Mouse (Mus musculus): ENCODE results near the gene Nmrk2. TPM values are rescaled to one million over a fixed set of nuclear protein-coding genes. Genes with fewer than 3 reads are reported as not detected.

Nmrk2 gene
- polyA plus RNA-seq, 1 experiment: 0.59 TPM

DNA sequence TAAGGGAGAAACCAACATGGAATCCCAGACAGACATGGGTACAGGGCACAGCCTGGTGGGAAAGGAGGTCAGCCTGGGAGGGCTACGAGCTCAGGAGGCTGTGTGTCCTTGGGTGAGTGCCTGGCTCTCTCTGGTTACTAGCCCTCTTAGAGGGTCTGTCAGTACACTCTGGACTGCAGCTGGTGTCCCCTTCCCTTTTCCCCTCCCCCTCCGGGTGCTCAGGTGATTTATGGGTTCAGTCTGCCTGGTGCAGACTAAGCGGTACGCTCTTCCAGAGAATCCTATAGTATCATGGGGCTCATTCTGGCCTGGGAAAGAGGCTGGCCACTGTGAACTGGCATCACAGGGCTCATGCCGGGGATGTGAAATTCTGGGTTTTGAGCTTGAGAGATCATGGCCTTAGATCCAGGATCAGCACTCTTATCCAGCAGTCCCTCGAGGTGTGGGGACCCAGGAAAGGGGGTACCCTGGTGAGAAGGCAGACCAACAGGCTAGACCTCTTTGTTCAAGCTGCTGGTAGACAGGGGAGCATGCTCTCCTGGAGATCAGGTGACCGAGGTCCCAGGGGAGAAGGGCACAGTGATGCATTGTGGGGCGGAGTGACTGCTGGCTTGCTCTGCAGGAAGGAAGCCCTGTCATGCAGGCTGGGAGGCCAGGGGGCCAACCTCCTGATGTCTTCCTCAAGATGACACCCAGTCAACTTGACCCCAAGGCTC lies 40.1 kb downstream of the Nmrk2 start:
- no peak overlapping the region for H3K4me3 ChIP-seq (replicated peaks; ENCODE audit: extremely low read depth, low read depth, low read length)
- DNase-seq: no peak
- WGBS: 72% methylated on average over 8 of the region's 8 CpGs
- TF ChIP-seq CTCF (IDR thresholded peaks at IDR 0.05; ENCODE audit: insufficient read depth, low read length) (no peak), POLR2A (IDR thresholded peaks at IDR 0.05; ENCODE audit: borderline replicate concordance, extremely low read depth, low read depth, low read length) (no peak)
- H3K4me1 ChIP-seq (ENCODE audit: control insufficient read depth, insufficient read depth, low read length): peaks cover 11% of the 10 kb centered on the region

DNA sequence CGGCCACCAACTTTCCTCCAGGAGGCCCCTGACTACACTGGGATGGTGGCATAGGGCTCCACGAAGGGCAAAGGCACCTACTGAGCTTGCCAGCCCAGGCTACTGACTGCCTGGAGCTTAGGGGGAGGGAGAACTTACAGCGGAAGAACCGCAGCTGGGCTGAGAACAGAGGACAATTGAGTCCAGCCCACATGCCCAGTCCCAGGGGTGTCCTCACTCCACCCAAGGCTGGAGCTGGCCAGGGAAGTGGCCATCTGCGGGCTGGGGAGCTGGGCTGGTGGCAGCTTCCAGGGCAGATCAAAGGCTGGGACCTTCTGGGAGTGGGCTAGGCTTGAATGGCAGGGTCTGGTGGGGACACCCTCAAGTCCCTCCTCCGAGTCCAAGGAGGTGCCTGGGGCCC lies 47.1 kb downstream of the Nmrk2 start:
- 76% methylated on average over 6 of the region's 6 CpGs for whole genome bisulfite sequencing
- no peaks in the 10 kb centered on the region for H3K4me1 ChIP-seq (ENCODE audit: control insufficient read depth, insufficient read depth, low read length)
- H3K4me3 ChIP-seq (replicated peaks; ENCODE audit: extremely low read depth, low read depth, low read length): no peak overlapping the region
- TF ChIP-seq POLR2A (IDR thresholded peaks at IDR 0.05; ENCODE audit: borderline replicate concordance, extremely low read depth, low read depth, low read length): no peak
- no peak for TF ChIP-seq CTCF (IDR thresholded peaks at IDR 0.05; ENCODE audit: insufficient read depth, low read length)
- no peak for DNase-seq

DNA sequence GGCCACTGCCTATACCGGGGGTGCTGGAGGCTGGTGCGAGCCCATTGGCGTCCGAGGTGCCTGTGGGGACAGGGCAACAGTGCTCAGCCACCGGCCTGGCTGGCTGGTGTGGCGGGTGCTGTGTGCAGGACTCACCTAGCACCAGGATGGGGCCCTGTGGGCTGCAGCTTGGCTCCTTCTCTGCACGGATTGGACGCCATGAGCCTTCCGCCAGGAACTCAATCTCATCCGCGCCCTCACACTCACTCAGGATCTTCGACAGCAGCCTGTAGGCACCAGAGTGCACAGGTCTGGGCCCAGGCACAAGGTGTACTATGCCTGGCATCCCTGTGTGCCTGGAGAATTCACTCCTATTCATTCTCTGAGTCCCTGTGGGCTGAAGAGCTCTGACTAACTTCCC lies 47.5 kb downstream of the Nmrk2 start:
- no peak for DNase-seq
- WGBS: 90% methylated on average over 12 of the region's 12 CpGs
- TF ChIP-seq CTCF (IDR thresholded peaks at IDR 0.05; ENCODE audit: insufficient read depth, low read length) (no peak), POLR2A (IDR thresholded peaks at IDR 0.05; ENCODE audit: borderline replicate concordance, extremely low read depth, low read depth, low read length) (no peak)

GRCm38 (mm10) chr10:81152609-81153008 lies 49.2 kb downstream of the Nmrk2 start:
- no peak for DNase-seq
- H3K4me3 ChIP-seq (replicated peaks; ENCODE audit: extremely low read depth, low read depth, low read length): no peak overlapping the region
- TF ChIP-seq POLR2A (IDR thresholded peaks at IDR 0.05; ENCODE audit: borderline replicate concordance, extremely low read depth, low read depth, low read length): no peak
- no peak for TF ChIP-seq CTCF (IDR thresholded peaks at IDR 0.05; ENCODE audit: insufficient read depth, low read length)
- 61% methylated on average over 12 of the region's 12 CpGs for WGBS
- H3K4me1 ChIP-seq (ENCODE audit: control insufficient read depth, insufficient read depth, low read length): no peaks in the 10 kb centered on the region

More for the DNA sequence above, 47.5 kb downstream of the Nmrk2 start:
- H3K4me3 ChIP-seq (replicated peaks; ENCODE audit: extremely low read depth, low read depth, low read length): no peak overlapping the region
- H3K4me1 ChIP-seq (ENCODE audit: control insufficient read depth, insufficient read depth, low read length): no peaks in the 10 kb centered on the region

GRCm38 (mm10) chr10:81151261-81151660 lies 50.6 kb downstream of the Nmrk2 start:
- Histone ChIP-seq H3K4me3 (replicated peaks; ENCODE audit: extremely low read depth, low read depth, low read length) (no peak overlapping the region), H3K4me1 (ENCODE audit: control insufficient read depth, insufficient read depth, low read length) (peaks cover 2% of the 10 kb centered on the region; the same call in 1 of the 2 replicates)
- 65% methylated on average over 6 of the region's 6 CpGs for WGBS
- no peak for DNase-seq
- TF ChIP-seq POLR2A (IDR thresholded peaks at IDR 0.05; ENCODE audit: borderline replicate concordance, extremely low read depth, low read depth, low read length) (no peak), CTCF (IDR thresholded peaks at IDR 0.05; ENCODE audit: insufficient read depth, low read length) (no peak)

Other genes starting within 250 kb of the Nmrk2 start
- gene Gng7, start 187.1 kb downstream of the Nmrk2 start, polyA plus RNA-seq (2012; rRNA removed): 2.6 and 3.0 TPM in 2 replicates
- 0.03 TPM in 1 of 2 replicates, not detected in the other for gene Diras1, start 176.4 kb downstream of the Nmrk2 start, polyA plus RNA-seq (2012; rRNA removed)
- 44.2 and 46.9 TPM in 2 replicates for gene Slc39a3, start 164.6 kb downstream of the Nmrk2 start, polyA plus RNA-seq (2012; rRNA removed)
- 182 and 183 TPM in 2 replicates for gene Sgta, start 141.9 kb downstream of the Nmrk2 start, polyA plus RNA-seq (2012; rRNA removed)
- gene Thop1, start 132.0 kb downstream of the Nmrk2 start, polyA plus RNA-seq (2012; rRNA removed): 31.7 and 59.6 TPM in 2 replicates
- 0.15 and 0.47 TPM in 2 replicates for gene Creb3l3, start 103.2 kb downstream of the Nmrk2 start, polyA plus RNA-seq (2012; rRNA removed)
- 147 and 176 TPM in 2 replicates for gene Map2k2, start 96.1 kb downstream of the Nmrk2 start, polyA plus RNA-seq (2012; rRNA removed)
- 66.7 and 83.6 TPM in 2 replicates for gene Zbtb7a, start 66.8 kb downstream of the Nmrk2 start, polyA plus RNA-seq (2012; rRNA removed)
- 33.0 and 40.0 TPM in 2 replicates for gene Pias4, start 34.1 kb downstream of the Nmrk2 start, polyA plus RNA-seq (2012; rRNA removed)
- gene Eef2, start 25.4 kb downstream of the Nmrk2 start, polyA plus RNA-seq (2012; rRNA removed): 1,377 and 1,420 TPM in 2 replicates
- gene Dapk3, start 19.0 kb downstream of the Nmrk2 start, polyA plus RNA-seq (2012; rRNA removed): 70.4 and 73.5 TPM in 2 replicates
- gene 4930442H23Rik, start 18.2 kb downstream of the Nmrk2 start, polyA plus RNA-seq (2012; rRNA removed): not detected in 2 replicates
- gene Atcay, start 28.8 kb upstream of the Nmrk2 start, polyA plus RNA-seq (2012; rRNA removed): 0.08 and 0.20 TPM in 2 replicates
- gene Zfr2, start 31.1 kb upstream of the Nmrk2 start, polyA plus RNA-seq (2012; rRNA removed): 8.9 and 10.0 TPM in 2 replicates
- 2.7 and 3.3 TPM in 2 replicates for gene Matk, start 50.9 kb upstream of the Nmrk2 start, polyA plus RNA-seq (2012; rRNA removed)
- gene Mrpl54, start 64.9 kb upstream of the Nmrk2 start, polyA plus RNA-seq (2012; rRNA removed): 60.1 and 87.9 TPM in 2 replicates
- 86.4 and 104 TPM in 2 replicates for gene Apba3, start 64.9 kb upstream of the Nmrk2 start, polyA plus RNA-seq (2012; rRNA removed)
- 27.6 and 27.7 TPM in 2 replicates for gene Tjp3, start 89.5 kb upstream of the Nmrk2 start, polyA plus RNA-seq (2012; rRNA removed)
- 103 and 104 TPM in 2 replicates for gene Pip5k1c, start 90.9 kb upstream of the Nmrk2 start, polyA plus RNA-seq (2012; rRNA removed)
- 30.5 and 36.7 TPM in 2 replicates for gene Cactin, start 119.1 kb upstream of the Nmrk2 start, polyA plus RNA-seq (2012; rRNA removed)
- gene Tbxa2r, start 126.7 kb upstream of the Nmrk2 start, polyA plus RNA-seq (2012; rRNA removed): 39.9 and 44.0 TPM in 2 replicates
- 10.3 and 11.2 TPM in 2 replicates for gene Gipc3, start 141.2 kb upstream of the Nmrk2 start, polyA plus RNA-seq (2012; rRNA removed)
- gene Hmg20b, start 148.4 kb upstream of the Nmrk2 start, polyA plus RNA-seq (2012; rRNA removed): 106 and 134 TPM in 2 replicates
- 33.3 and 39.9 TPM in 2 replicates for gene Mfsd12, start 155.4 kb upstream of the Nmrk2 start, polyA plus RNA-seq (2012; rRNA removed)
- gene 4930404N11Rik, start 163.8 kb upstream of the Nmrk2 start, polyA plus RNA-seq (2012; rRNA removed): 21.9 and 25.8 TPM in 2 replicates
- gene Fzr1, start 176.5 kb upstream of the Nmrk2 start, polyA plus RNA-seq (2012; rRNA removed): 59.3 and 61.8 TPM in 2 replicates
- gene Dohh, start 182.4 kb upstream of the Nmrk2 start, polyA plus RNA-seq (2012; rRNA removed): 79.2 and 83.4 TPM in 2 replicates
- 3.7 and 6.3 TPM in 2 replicates for gene Gm48551, start 182.4 kb upstream of the Nmrk2 start, polyA plus RNA-seq (2012; rRNA removed)
- gene Gm48552, start 187.0 kb upstream of the Nmrk2 start, polyA plus RNA-seq (2012; rRNA removed): 3.6 and 5.9 TPM in 2 replicates
- 8.8 and 10.1 TPM in 2 replicates for gene Smim24, start 191.0 kb upstream of the Nmrk2 start, polyA plus RNA-seq (2012; rRNA removed)

Measured in lung, adult 2 months (tissue).